Comparison of ENCODE assay signal across 7 mouse cellular contexts in genomic region chr7:116307099-116307870, GRCm38 (mm10). TPM values are rescaled to one million over a fixed set of nuclear protein-coding genes. Genes with fewer than 3 reads are reported as not detected.
A peak's percentile ranks its signal among the peaks of the same experiment; 100 is the strongest.
DNase-seq lines count a peak whose midpoint lies in the region; ATAC-seq lines count a peak whose summit lies in the region.

No protein-coding gene starts in this region.

- no peaks in the 10 kb centered on the region for H3K36me3 ChIP-seq in forebrain, embryonic 15.5 days

- peak overlapping the region; percentile 65 for H3K4me3 ChIP-seq in forebrain, embryonic 15.5 days

- peak overlapping the region; percentile 47 for H3K9ac ChIP-seq in forebrain, embryonic 15.5 days (replicated peaks)

- under 1% methylated on average over 62 of the region's 63 CpGs for WGBS in forebrain, embryonic 15.5 days

- no peaks in the 10 kb centered on the region for H3K27me3 ChIP-seq in forebrain, embryonic 15.5 days

- H3K4me2 ChIP-seq in forebrain, embryonic 15.5 days (replicated peaks) = peak overlapping the region; percentile 94

- H3K9me3 ChIP-seq in forebrain, embryonic 15.5 days = no peaks in the 10 kb centered on the region

- ATAC-seq in forebrain, embryonic 15.5 days (replicated peaks) = peak; percentile 87

- peaks cover 21% of the 10 kb centered on the region for H3K4me1 ChIP-seq in forebrain, embryonic 15.5 days

- DNase-seq in WW6 (ENCODE audit: low read depth, low spot score) = peak; percentile 67
- peak; percentile 57 to 60 for DNase-seq in cerebellum, adult 18-20 months
- peak; percentile 35 for DNase-seq in heart, postnatal 25 days (ENCODE audit: low spot score)
- peak; percentile 56 to 62 for DNase-seq in layer of hippocampus, postnatal 10 days (ENCODE audit: low spot score in 2 of 2)
- DNase-seq in lung, postnatal 25 days (ENCODE audit: low spot score) = peak; percentile 48
- DNase-seq in right cerebral cortex, adult 2 months (ENCODE audit: low spot score in 2 of 2) = peak; percentile 22 to 42

- intact Hi-C loops in heart, postnatal 25 days (cut with DNase I) = no loop called here

- H3K27ac ChIP-seq in forebrain, embryonic 15.5 days (replicated peaks) = peak overlapping the region; percentile 45

RNA-seq across cellular contexts. Expression of gene Plekha7, which starts 0.9 kb away (rescaled TPM):
- 9.3 and 9.7 TPM in 2 replicates for polyA plus RNA-seq in forebrain, embryonic 15.5 days (2015; fragmentation: Nextera tagmentation; extraction: Ambion mirVana)
- 1 to 10 TPM; 6.7 to 6.8 TPM for total RNA-seq in heart, postnatal 25 days (2021)
- total RNA-seq in layer of hippocampus, postnatal 10 days (2021) = 10 to 100 TPM; 20.5 to 25.9 TPM

RNA-seq across cellular contexts. Expression of gene Rps13, which starts 26.7 kb away (rescaled TPM):
- 551 and 569 TPM in 2 replicates for polyA plus RNA-seq in forebrain, embryonic 15.5 days (2015; fragmentation: Nextera tagmentation; extraction: Ambion mirVana)
- 100 to 1,000 TPM; 316 to 318 TPM for total RNA-seq in heart, postnatal 25 days (2021)
- 100 to 1,000 TPM; 282 to 291 TPM for total RNA-seq in layer of hippocampus, postnatal 10 days (2021)

Comparison
In these comparisons a context has a peak if more than half of its experiments do, and no peak if none do; other contexts are left out.
1. Peak in every context shown above with its lines: DNase-seq, ATAC-seq, H3K4me3 ChIP-seq and H3K27ac ChIP-seq.